Mouse (Mus musculus): ENCODE measurements around the gene Tmem18. TPM values are rescaled to one million over a fixed set of nuclear protein-coding genes. Genes with fewer than 3 reads are reported as not detected.

The Tmem18 gene
- polyA plus RNA-seq (2021; fragmentation: Nextera tagmentation), result 19.2 and 20.1 TPM in 2 replicates
- long read RNA-seq, experiment 1, transcript Tmem18-201 (5 exons, 2,971 nt), result major isoform, 44 of 60 reads
- long read RNA-seq, experiment 1, partial matches to known transcripts, result 12 of 60 reads
- long read RNA-seq, experiment 1, other reads (novel, unspliced or antisense), result 4 of 60 reads
- long read RNA-seq, experiment 2, transcript Tmem18-201 (5 exons, 2,971 nt), result major isoform, 178 of 191 reads
- long read RNA-seq, experiment 2, partial matches to known transcripts, result 2 of 191 reads
- long read RNA-seq, experiment 2, other reads (novel, unspliced or antisense), result 8 of 191 reads

GRCm38 (mm10) chr12:30584356-30584740, at the start of gene Tmem18:
TSS of gene Tmem18 (plus strand) at chr12:30584426.

Small RNA genes within 50 kb of the gene (microRNA-seq; reads per million reads assigned to microRNA genes)
- gene Gm25243, result not detected

Other genes starting within 250 kb of the Tmem18 start
- gene Sntg2, start 211.1 kb upstream of the Tmem18 start, polyA plus RNA-seq (2021; fragmentation: Nextera tagmentation), result 3.3 and 4.1 TPM in 2 replicates

Data from layer of hippocampus, adult 6 months (tissue).